Mouse (Mus musculus): ENCODE results near the gene Klhl35. TPM values are rescaled to one million over a fixed set of nuclear protein-coding genes. Genes with fewer than 3 reads are reported as not detected.

Gene Klhl35
- total and polyA plus RNA-seq, 3 experiments: 0.04 TPM; not detected in 2

GRCm38 (mm10) chr7:99469680-99470405 lies 4.0 kb downstream of the Klhl35 start:
- peaks cover 0 to 5% of the 10 kb centered on the region in 2 experiments; a peak in 2 of 4 replicates for H3K36me3 ChIP-seq (ENCODE audit: control insufficient read depth in 1 of 2, insufficient read depth in 2 of 2, low read length in 2 of 2)
- DNase-seq (ENCODE audit: low read depth, low spot score): no peak
- H3K27ac ChIP-seq (ENCODE audit: control insufficient read depth, low read depth, low read length): no peak overlapping the region

GRCm38 (mm10) chr7:99471578-99471977 lies 5.8 kb downstream of the Klhl35 start:
- Histone ChIP-seq H3K27me3 (ENCODE audit: control insufficient read depth in 1 of 2, insufficient read depth in 2 of 2, low read length in 2 of 2) (no peaks in the 10 kb centered on the region), H3K36me3 (ENCODE audit: control insufficient read depth in 1 of 2, insufficient read depth in 2 of 2, low read length in 2 of 2) (peaks cover 0 to 18% of the 10 kb centered on the region in 2 experiments; a peak in 2 of 4 replicates), H3K9ac (ENCODE audit: control insufficient read depth, low read depth, low read length, poor library complexity, severe bottlenecking) (no peak overlapping the region), H3K4me1 (ENCODE audit: control insufficient read depth in 1 of 2, insufficient read depth in 2 of 2, low read length in 2 of 2) (peaks cover 5 to 17% of the 10 kb centered on the region in 2 experiments), H3K9me3 (replicated peaks; ENCODE audit: insufficient read depth, low read length) (no peaks in the 10 kb centered on the region), H3K4me3 (ENCODE audit: control insufficient read depth in 1 of 2, insufficient read depth in 1 of 2, low read depth in 2 of 2, low read length in 2 of 2) (no peak overlapping the region), H3K79me2 (ENCODE audit: control insufficient read depth, insufficient read depth, low read length, poor library complexity) (no peaks in the 10 kb centered on the region), H3K27ac (ENCODE audit: control insufficient read depth, low read depth, low read length) (no peak overlapping the region)
- DNase-seq (ENCODE audit: low read depth, low spot score): no peak
- TF ChIP-seq JUND (IDR thresholded peaks at IDR 0.05; ENCODE audit: low read depth, low read length): no peak
- TF ChIP-seq MAFK (IDR thresholded peaks at IDR 0.05; ENCODE audit: borderline replicate concordance, low read depth, low read length): no peak

More at GRCm38 (mm10) chr7:99469680-99470405, 4.0 kb downstream of the Klhl35 start:
- H3K4me3 ChIP-seq (ENCODE audit: control insufficient read depth in 1 of 2, insufficient read depth in 1 of 2, low read depth in 2 of 2, low read length in 2 of 2): no peak overlapping the region
- TF ChIP-seq EP300 (IDR thresholded peaks at IDR 0.05; ENCODE audit: low read depth in 1 of 2, low read length in 2 of 2) (no peak), ZKSCAN1 (IDR thresholded peaks at IDR 0.05; ENCODE audit: low read depth, low read length) (no peak), KAT2A (conservative IDR thresholded peaks at IDR 0.05; ENCODE audit: low read depth, low read length) (no peak), MYB (IDR thresholded peaks at IDR 0.05; ENCODE audit: low read depth, low read length) (no peak), JUND (IDR thresholded peaks at IDR 0.05; ENCODE audit: low read depth, low read length) (no peak), SMC3 (IDR thresholded peaks at IDR 0.05; ENCODE audit: low read depth, low read length) (no peak), TBP (IDR thresholded peaks at IDR 0.05; ENCODE audit: low read depth, low read length) (no peak), ELF1 (IDR thresholded peaks at IDR 0.05; ENCODE audit: low read depth, low read length) (no peak), TCF12 (IDR thresholded peaks at IDR 0.05; ENCODE audit: low read depth, low read length) (no peak), GATA1 (IDR thresholded peaks at IDR 0.05; ENCODE audit: low read depth, low read length) (no peak), NRF1 (IDR thresholded peaks at IDR 0.05; ENCODE audit: insufficient read depth, low read depth, low read length, poor library complexity, severe bottlenecking) (no peak), MAFK (IDR thresholded peaks at IDR 0.05; ENCODE audit: borderline replicate concordance, low read depth, low read length) (no peak), MYC (IDR thresholded peaks at IDR 0.05; ENCODE audit: low read depth, low read length) (no peak), GABPA (IDR thresholded peaks at IDR 0.05; ENCODE audit: low read depth, low read length) (no peak), HCFC1 (IDR thresholded peaks at IDR 0.05; ENCODE audit: low read depth, low read length) (no peak), POLR2AphosphoS5 (IDR thresholded peaks at IDR 0.05; ENCODE audit: borderline replicate concordance, low read depth, low read length) (no peak), CHD2 (IDR thresholded peaks at IDR 0.05; ENCODE audit: low read length) (no peak)
- H3K79me2 ChIP-seq (ENCODE audit: control insufficient read depth, insufficient read depth, low read length, poor library complexity): no peaks in the 10 kb centered on the region
- H3K9me3 ChIP-seq (replicated peaks; ENCODE audit: insufficient read depth, low read length): no peaks in the 10 kb centered on the region
- no peaks in the 10 kb centered on the region for H3K27me3 ChIP-seq (ENCODE audit: control insufficient read depth in 1 of 2, insufficient read depth in 2 of 2, low read length in 2 of 2)
- peaks cover 3 to 7% of the 10 kb centered on the region in 2 experiments; a peak in 3 of 4 replicates for H3K4me1 ChIP-seq (ENCODE audit: control insufficient read depth in 1 of 2, insufficient read depth in 2 of 2, low read length in 2 of 2)
- no peak overlapping the region for H3K9ac ChIP-seq (ENCODE audit: control insufficient read depth, low read depth, low read length, poor library complexity, severe bottlenecking)
